Mouse (Mus musculus) midbrain, postnatal 0 days (tissue): ENCODE results near the gene Prss57. TPM values are rescaled to one million over a fixed set of nuclear protein-coding genes. Genes with fewer than 3 reads are reported as not detected.
A peak's percentile ranks its signal among the peaks of the same experiment; 100 is the strongest.

Experiments
- ATAC-seq: fragments of 200-750 bp; cut with Nextera tagmentation; 2 replicates; pipeline ENCODE4 v1.8.0; 2017; ENCODE audit warnings: moderate number of reproducible peaks, mild to moderate bottlenecking, moderate TSS enrichment, moderate library complexity; ENCODE audit not compliant: low FRiP score
- DNase-seq: peaks from one replicate; pipeline ENCODE4 v3.0.0-alpha.2; 2015; ENCODE audit warnings: low spot score
- H3K27ac ChIP-seq: fragments of 300-500 bp; sonication (generic); 2 replicates; pipeline ENCODE4 v1.5.1; 2014; ENCODE audit warnings: low read depth, mild to moderate bottlenecking, low read length, mixed read lengths
- H3K27me3 ChIP-seq: fragments of 300-500 bp; sonication (generic); 2 replicates; pipeline ENCODE4 v1.6.1; 2014; ENCODE audit warnings: low read length, control low read depth, mixed read lengths; ENCODE audit not compliant: insufficient read depth
- H3K36me3 ChIP-seq: fragments of 300-500 bp; sonication (generic); 2 replicates; pipeline ENCODE4 v1.6.1; 2014; ENCODE audit warnings: low read length, control low read depth, mixed read lengths; ENCODE audit not compliant: insufficient read depth
- H3K4me1 ChIP-seq: fragments of 300-500 bp; sonication (generic); 2 replicates; pipeline ENCODE4 v1.6.1; 2014; ENCODE audit warnings: mild to moderate bottlenecking, control low read depth, antibody characterized with exemption, low read length, mixed read lengths; ENCODE audit not compliant: insufficient read depth
- H3K4me2 ChIP-seq: fragments of 300-500 bp; sonication (generic); 2 replicates; pipeline ENCODE4 v1.6.1; 2014; ENCODE audit warnings: low read depth, mild to moderate bottlenecking, low read length, mixed read lengths; ENCODE audit not compliant: poor library complexity, severe bottlenecking
- H3K4me3 ChIP-seq: fragments of 300-500 bp; sonication (generic); 2 replicates; pipeline ENCODE4 v1.5.1; 2014; ENCODE audit warnings: low read depth, mild to moderate bottlenecking, low read length, moderate library complexity
- H3K9ac ChIP-seq: fragments of 300-500 bp; sonication (generic); replicated peaks from 2 replicates; pipeline ENCODE4 v1.6.1; 2014; ENCODE audit warnings: mild to moderate bottlenecking, low read length, moderate library complexity, mixed read lengths; ENCODE audit not compliant: poor library complexity, severe bottlenecking
- H3K9me3 ChIP-seq: fragments of 300-500 bp; sonication (generic); 2 replicates; pipeline ENCODE4 v1.6.1; 2016; ENCODE audit warnings: low read length, control low read depth
- CTCF ChIP-seq: IDR thresholded peaks from 2 replicates; pipeline ENCODE4 v1.5.1; 2016; ENCODE audit warnings: antibody characterized with exemption, mild to moderate bottlenecking
- WGBS: fragments of 180-500 bp; shearing (Covaris S2); extraction: QIAGEN DNeasy Blood & Tissue Kit; methylation state at CpG from one replicate; pipeline ENCODE4 v1.1.7; 2014; 5-methylcytosine and 5-hydroxymethylcytosine counted together
- polyA plus RNA-seq: library from polyadenylated mRNA; unstranded; fragments of >200 nt; fragmentation: Nextera tagmentation; extraction: Ambion mirVana; gene quantifications from 2 replicates; pipeline ENCODE4 v1.2.1, GENCODE M21; 2015
- total RNA-seq: library from RNA; depleted of rRNA; stranded (reverse); fragments of >200 nt; gene quantifications from 2 replicates; pipeline ENCODE4 v1.2.3, GENCODE M21; 2014

Gene Prss57
- total and polyA plus RNA-seq, 2 experiments from 2014 or later = 0.09 TPM; not detected in 1

DNA sequence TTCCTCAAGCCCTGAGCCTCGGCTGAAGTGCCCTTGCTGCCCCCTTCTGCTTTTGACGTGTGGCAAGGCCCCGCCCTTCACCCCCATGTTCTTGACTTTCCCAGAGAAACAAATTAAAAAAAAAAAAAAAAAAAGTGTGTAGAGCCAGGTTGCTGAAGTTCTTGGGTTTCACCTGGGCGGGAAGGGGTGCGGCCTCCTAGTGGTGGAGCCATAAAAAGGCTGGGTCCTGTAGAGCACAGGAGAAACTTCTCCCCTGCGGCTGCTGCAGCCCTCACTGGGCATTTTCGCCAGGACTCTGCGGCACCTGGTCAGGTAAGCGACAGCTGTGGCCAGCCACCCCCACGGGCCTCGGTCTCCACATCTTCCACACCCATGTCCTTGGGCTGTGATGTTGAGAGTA lies 30.0 kb upstream of the Prss57 start, which contains the start of gene Misp:
Gene Misp, plus strand, starts transcription at position 208 of the 400 bp plus-strand sequence.
- TF ChIP-seq CTCF = peak; percentile 20; the same call in 1 of the 2 replicates
- H3K4me2 ChIP-seq = no peak within 1 kb of the TSS
- H3K4me1 ChIP-seq = no peaks in the 10 kb centered on the region
- peaks cover 36% of the 10 kb centered on the region for H3K36me3 ChIP-seq
- H3K27me3 ChIP-seq = no peaks in the 10 kb centered on the region
- no peaks in the 10 kb centered on the region for H3K9me3 ChIP-seq
- H3K27ac ChIP-seq = no peak within 1 kb of the TSS
- ATAC-seq (no peak), DNase-seq (no peak)
- no peak within 1 kb of the TSS for H3K9ac ChIP-seq
- 75% methylated on average over 11 of the region's 11 CpGs for WGBS
- H3K4me3 ChIP-seq = no peak within 1 kb of the TSS

- ATAC-seq = no peak
Measured at GRCm38 (mm10) chr10:79820277-79820676, 29.5 kb upstream of the Prss57 start.

GRCm38 (mm10) chr10:79819606-79820005 lies 28.8 kb upstream of the Prss57 start:
- Histone ChIP-seq H3K9ac (no peak overlapping the region), H3K9me3 (no peaks in the 10 kb centered on the region), H3K36me3 (peaks cover 44% of the 10 kb centered on the region), H3K4me2 (no peak overlapping the region), H3K27me3 (no peaks in the 10 kb centered on the region), H3K4me1 (no peaks in the 10 kb centered on the region), H3K4me3 (no peak overlapping the region), H3K27ac (no peak overlapping the region)
- no peak for TF ChIP-seq CTCF
- WGBS = 94% methylated on average over 17 of the region's 17 CpGs
- ATAC-seq = no peak
- DNase-seq = no peak

More at GRCm38 (mm10) chr10:79820277-79820676, 29.5 kb upstream of the Prss57 start:
- DNase-seq = no peak
- Histone ChIP-seq H3K27me3 (no peaks in the 10 kb centered on the region), H3K9me3 (no peaks in the 10 kb centered on the region), H3K36me3 (peaks cover 41% of the 10 kb centered on the region), H3K4me2 (no peak overlapping the region), H3K27ac (no peak overlapping the region), H3K4me1 (no peaks in the 10 kb centered on the region), H3K4me3 (no peak overlapping the region), H3K9ac (no peak overlapping the region)
- WGBS = 87% methylated on average over 8 of the region's 8 CpGs
- TF ChIP-seq CTCF = no peak

GRCm38 (mm10) chr10:79818225-79818624 lies 27.5 kb upstream of the Prss57 start:
- no peaks in the 10 kb centered on the region for H3K27me3 ChIP-seq
- no peak for TF ChIP-seq CTCF
- peaks cover 44% of the 10 kb centered on the region for H3K36me3 ChIP-seq
- H3K4me1 ChIP-seq = no peaks in the 10 kb centered on the region
- H3K4me3 ChIP-seq = no peak overlapping the region
- ATAC-seq (no peak), DNase-seq (no peak)
- H3K9ac ChIP-seq = no peak overlapping the region
- no peak overlapping the region for H3K4me2 ChIP-seq
- no peak overlapping the region for H3K27ac ChIP-seq
- 68% methylated on average over 4 of the region's 4 CpGs for WGBS
- no peaks in the 10 kb centered on the region for H3K9me3 ChIP-seq

DNA sequence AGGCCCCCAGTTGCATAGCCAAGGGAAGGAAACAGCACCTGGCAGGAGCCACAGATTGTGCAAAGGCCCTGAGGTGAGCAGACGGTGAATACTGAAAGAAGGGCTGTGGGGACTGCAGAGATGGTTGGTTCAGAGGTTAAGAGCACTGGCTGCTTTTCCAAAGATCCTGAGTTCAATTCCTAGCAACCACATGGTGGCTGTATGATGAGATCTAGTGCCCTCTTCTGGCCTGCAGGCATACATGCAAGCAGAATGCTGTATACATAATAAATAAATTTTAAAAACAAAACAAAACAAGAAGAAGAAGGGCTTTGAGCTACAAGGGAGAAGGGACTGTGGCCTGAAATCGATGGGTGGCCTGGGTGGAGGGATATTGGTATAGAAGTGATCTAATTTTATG lies 26.4 kb upstream of the Prss57 start:
- Histone ChIP-seq H3K4me3 (no peak overlapping the region), H3K9ac (no peak overlapping the region), H3K27me3 (no peaks in the 10 kb centered on the region), H3K4me1 (no peaks in the 10 kb centered on the region), H3K4me2 (no peak overlapping the region), H3K36me3 (peaks cover 50% of the 10 kb centered on the region), H3K9me3 (no peaks in the 10 kb centered on the region), H3K27ac (no peak overlapping the region)
- peak; percentile 64 for TF ChIP-seq CTCF
- ATAC-seq (no peak), DNase-seq (no peak)
- WGBS = 75% methylated on average over 2 of the region's 2 CpGs

- Histone ChIP-seq H3K27ac (no peak overlapping the region), H3K9me3 (no peaks in the 10 kb centered on the region), H3K9ac (no peak overlapping the region), H3K36me3 (peaks cover 52% of the 10 kb centered on the region), H3K27me3 (no peaks in the 10 kb centered on the region), H3K4me1 (no peaks in the 10 kb centered on the region), H3K4me3 (no peak overlapping the region), H3K4me2 (no peak overlapping the region)
- ATAC-seq (no peak), DNase-seq (no peak)
- WGBS = 88% methylated on average over 12 of the region's 12 CpGs
- TF ChIP-seq CTCF = no peak
Measured at GRCm38 (mm10) chr10:79815671-79816494, 25.1 kb upstream of the Prss57 start.
